9 mouse cellular contexts compared by ENCODE assay signal in genomic region chr1:134095033-134095612, GRCm38 (mm10). TPM values are rescaled to one million over a fixed set of nuclear protein-coding genes. Genes with fewer than 3 reads are reported as not detected.
DNase-seq lines count a peak whose midpoint lies in the region; ATAC-seq lines count a peak whose summit lies in the region.
"Had no signal": no experiment of that assay in that cellular context is flagged by ENCODE, and none has a peak within 500 bp of the region (broad histone marks: within the 10 kb centered on the region; RNA-seq: fewer than 3 reads in every experiment).

No protein-coding gene starts in this region.

- H3K4me3 ChIP-seq in liver, embryonic 12.5 days = no peak overlapping the region
- H3K4me3 ChIP-seq in liver, embryonic 11.5 days (ENCODE audit: low read depth, low read length) = no peak overlapping the region
- H3K4me3 ChIP-seq in embryonic facial prominence, embryonic 14.5 days (ENCODE audit: low read depth, low read length) = no peak overlapping the region
- H3K4me3 ChIP-seq in macrophage (ENCODE audit: inconsistent target) = no peak overlapping the region
- H3K4me3 ChIP-seq in intestine, embryonic 15.5 days (replicated peaks) = no peak overlapping the region

- no peak for ATAC-seq in liver, embryonic 12.5 days
- ATAC-seq in liver, embryonic 11.5 days (replicated peaks; ENCODE audit: low FRiP score) = no peak
- no peak for ATAC-seq in embryonic facial prominence, embryonic 14.5 days (ENCODE audit: low read depth)
- no peak for ATAC-seq in erythroid progenitor cell, adult 5-6 weeks (replicated peaks; ENCODE audit: low FRiP score, poor library complexity, severe bottlenecking)
- no peak for ATAC-seq in intestine, embryonic 15.5 days

- WGBS in liver, embryonic 12.5 days (ENCODE audit: insufficient replicate concordance) = 29% methylated on average over 7 of the region's 7 CpGs
- 40% methylated on average over 7 of the region's 7 CpGs for WGBS in liver, embryonic 11.5 days
- WGBS in embryonic facial prominence, embryonic 14.5 days = 64% methylated on average over 6 of the region's 7 CpGs
- 7% methylated on average over 7 of the region's 7 CpGs for whole genome bisulfite sequencing in macrophage (ENCODE audit: missing documents)
- WGBS in intestine, embryonic 15.5 days = 65% methylated on average over 7 of the region's 7 CpGs

- no peak overlapping the region for H3K4me2 ChIP-seq in liver, embryonic 12.5 days
- no peak overlapping the region for H3K4me2 ChIP-seq in liver, embryonic 11.5 days
- no peak overlapping the region for H3K4me2 ChIP-seq in embryonic facial prominence, embryonic 14.5 days (ENCODE audit: low read depth, low read length)
- H3K4me2 ChIP-seq in intestine, embryonic 15.5 days (replicated peaks) = no peak overlapping the region

- DNase-seq in cerebellum, adult 9-11 months = peak; percentile 38
- DNase-seq in cerebellum, postnatal 36 days = no peak
- DNase-seq in liver, embryonic 11.5 days (ENCODE audit: low spot score) = no peak
- DNase-seq in embryonic facial prominence, embryonic 14.5 days (ENCODE audit: low spot score) = no peak

- no peak overlapping the region for H3K9ac ChIP-seq in liver, embryonic 12.5 days
- no peak overlapping the region; the same call in 1 of the 2 replicates for H3K9ac ChIP-seq in liver, embryonic 11.5 days (ENCODE audit: low read depth, low read length)
- 0 out of 2 replicates have a peak overlapping the region, but pooled peaks have one; percentile 22 for H3K9ac ChIP-seq in embryonic facial prominence, embryonic 14.5 days (ENCODE audit: low read depth, low read length)
- no peak overlapping the region for H3K9ac ChIP-seq in intestine, embryonic 15.5 days

- 0 out of 2 replicates have a peak, but pooled peaks cover 6% of the 10 kb centered on the region for H3K27me3 ChIP-seq in liver, embryonic 12.5 days (replicated peaks)
- peaks cover 2% of the 10 kb centered on the region; the same call in 1 of the 2 replicates for H3K27me3 ChIP-seq in liver, embryonic 11.5 days (replicated peaks; ENCODE audit: control insufficient read depth, insufficient read depth, low read length)
- no peaks in the 10 kb centered on the region for H3K27me3 ChIP-seq in embryonic facial prominence, embryonic 14.5 days (replicated peaks; ENCODE audit: control insufficient read depth, insufficient read depth, low read length)
- H3K27me3 ChIP-seq in intestine, embryonic 15.5 days (replicated peaks) = no peaks in the 10 kb centered on the region

- H3K9me3 ChIP-seq in liver, embryonic 12.5 days (replicated peaks) = no peaks in the 10 kb centered on the region
- H3K9me3 ChIP-seq in liver, embryonic 11.5 days (ENCODE audit: control insufficient read depth, low read length) = no peaks in the 10 kb centered on the region
- H3K9me3 ChIP-seq in embryonic facial prominence, embryonic 14.5 days (ENCODE audit: control insufficient read depth, low read length) = no peaks in the 10 kb centered on the region
- H3K9me3 ChIP-seq in intestine, embryonic 15.5 days = no peaks in the 10 kb centered on the region

- peak overlapping the region; percentile 28 for H3K27ac ChIP-seq in liver, embryonic 12.5 days
- H3K27ac ChIP-seq in liver, embryonic 11.5 days (ENCODE audit: low read depth, low read length) = no peak overlapping the region
- no peak overlapping the region for H3K27ac ChIP-seq in embryonic facial prominence, embryonic 14.5 days (replicated peaks; ENCODE audit: low read depth, low read length)
- H3K27ac ChIP-seq in macrophage = peak overlapping the region; percentile 96
- H3K27ac ChIP-seq in intestine, embryonic 15.5 days = no peak overlapping the region; the same call in 1 of the 2 replicates

- H3K4me1 ChIP-seq in liver, embryonic 12.5 days = peaks cover 89% of the 10 kb centered on the region
- H3K4me1 ChIP-seq in liver, embryonic 11.5 days (replicated peaks; ENCODE audit: control insufficient read depth, insufficient read depth, low read length) = peaks cover 51% of the 10 kb centered on the region
- peaks cover 59% of the 10 kb centered on the region for H3K4me1 ChIP-seq in embryonic facial prominence, embryonic 14.5 days (ENCODE audit: control insufficient read depth, insufficient read depth, low read length)
- peaks cover 67% of the 10 kb centered on the region for H3K4me1 ChIP-seq in intestine, embryonic 15.5 days (replicated peaks)

- H3K79me2 ChIP-seq in macrophage (ENCODE audit: inconsistent target) = no peaks in the 10 kb centered on the region

- H3K36me3 ChIP-seq in liver, embryonic 12.5 days = no peaks in the 10 kb centered on the region
- no peaks in the 10 kb centered on the region for H3K36me3 ChIP-seq in liver, embryonic 11.5 days (ENCODE audit: control insufficient read depth, insufficient read depth, low read length)
- H3K36me3 ChIP-seq in embryonic facial prominence, embryonic 14.5 days (ENCODE audit: control insufficient read depth, insufficient read depth, low read length) = no peaks in the 10 kb centered on the region
- no peaks in the 10 kb centered on the region for H3K36me3 ChIP-seq in macrophage (ENCODE audit: inconsistent target)
- no peaks in the 10 kb centered on the region for H3K36me3 ChIP-seq in intestine, embryonic 15.5 days

RNA-seq across cellular contexts. Expression of gene Chit1, which starts 15.9 kb away (rescaled TPM):
- polyA plus RNA-seq in liver, embryonic 12.5 days (2016; fragmentation: Nextera tagmentation; extraction: Ambion mirVana) = 0.07 and 0.12 TPM in 2 replicates
- polyA plus RNA-seq in liver, embryonic 11.5 days (2014; fragmentation: Nextera tagmentation; extraction: Ambion mirVana) = not detected in 2 replicates
- polyA plus RNA-seq in embryonic facial prominence, embryonic 14.5 days (2014; fragmentation: Nextera tagmentation; extraction: Ambion mirVana) = 0.18 and 0.43 TPM in 2 replicates
- not detected for total RNA-seq in macrophage (2018; cell fraction: chromatin; rRNA removed)
- total RNA-seq in macrophage (2018; cell fraction: cytosol; rRNA removed) = not detected
- not detected for total RNA-seq in macrophage (2018; cell fraction: nucleus; rRNA removed)
- polyA plus RNA-seq in macrophage (2018) = not detected in 3 replicates
- 1.1 and 4.2 TPM in 2 replicates for total RNA-seq in erythroid progenitor cell, adult 5-6 weeks (2015; ENCODE audit: low replicate concordance)
- not detected in 2 replicates for total RNA-seq in erythroid progenitor cell, adult 5-6 weeks (2017; ENCODE audit: low replicate concordance)
- not detected in 2 replicates for polyA plus RNA-seq in intestine, embryonic 15.5 days (2015; fragmentation: Nextera tagmentation; extraction: Ambion mirVana)
- polyA plus RNA-seq: intestine, embryonic 14.5 days had no signal

RNA-seq across cellular contexts. Expression of gene Btg2, which starts 16.2 kb away (rescaled TPM):
- polyA plus RNA-seq in liver, embryonic 12.5 days (2016; fragmentation: Nextera tagmentation; extraction: Ambion mirVana) = 78.2 and 80.8 TPM in 2 replicates
- 38.6 and 39.9 TPM in 2 replicates for polyA plus RNA-seq in liver, embryonic 11.5 days (2014; fragmentation: Nextera tagmentation; extraction: Ambion mirVana)
- polyA plus RNA-seq in embryonic facial prominence, embryonic 14.5 days (2014; fragmentation: Nextera tagmentation; extraction: Ambion mirVana) = 37.9 and 41.3 TPM in 2 replicates
- total RNA-seq in macrophage (2018; cell fraction: chromatin; rRNA removed) = 100 to 1,000 TPM in 8 of 26 experiments, 10 to 100 TPM in 17, 1 to 10 TPM in 1; 3.8 to 604 (median 54.5) TPM
- total RNA-seq in macrophage (2018; cell fraction: cytosol; rRNA removed) = 100 to 1,000 TPM in 15 of 26 experiments, 10 to 100 TPM in 10, 1 to 10 TPM in 1; 9.1 to 625 (median 124) TPM
- 1,000 to 10,000 TPM in 1 of 26 experiments, 100 to 1,000 TPM in 16, 10 to 100 TPM in 9; 15.8 to 1,019 (median 166) TPM for total RNA-seq in macrophage (2018; cell fraction: nucleus; rRNA removed)
- 3.9 to 21.4 TPM (median 6.0 TPM) in 3 replicates for polyA plus RNA-seq in macrophage (2018)
- total RNA-seq in erythroid progenitor cell, adult 5-6 weeks (2015; ENCODE audit: low replicate concordance) = 156 and 184 TPM in 2 replicates
- 261 and 289 TPM in 2 replicates for total RNA-seq in erythroid progenitor cell, adult 5-6 weeks (2017; ENCODE audit: low replicate concordance)
- polyA plus RNA-seq in intestine, embryonic 15.5 days (2015; fragmentation: Nextera tagmentation; extraction: Ambion mirVana) = 41.0 and 41.3 TPM in 2 replicates

RNA-seq across cellular contexts. Expression of gene Fmod, which starts 58.1 kb away (rescaled TPM):
- 2.6 and 3.1 TPM in 2 replicates for polyA plus RNA-seq in liver, embryonic 12.5 days (2016; fragmentation: Nextera tagmentation; extraction: Ambion mirVana)
- 2.7 and 3.9 TPM in 2 replicates for polyA plus RNA-seq in liver, embryonic 11.5 days (2014; fragmentation: Nextera tagmentation; extraction: Ambion mirVana)
- polyA plus RNA-seq in embryonic facial prominence, embryonic 14.5 days (2014; fragmentation: Nextera tagmentation; extraction: Ambion mirVana) = 40.8 and 44.2 TPM in 2 replicates
- total RNA-seq in macrophage (2018; cell fraction: chromatin; rRNA removed) = 1 to 10 TPM in 1 of 26 experiments, under 1 TPM in 1, not detected in 24; 0.16 to 9.7 TPM
- not detected for total RNA-seq in macrophage (2018; cell fraction: cytosol; rRNA removed)
- 1 to 10 TPM in 1 of 26 experiments, not detected in 25; 1.2 TPM for total RNA-seq in macrophage (2018; cell fraction: nucleus; rRNA removed)
- not detected in 3 replicates for polyA plus RNA-seq in macrophage (2018)
- total RNA-seq in erythroid progenitor cell, adult 5-6 weeks (2015; ENCODE audit: low replicate concordance) = not detected in 2 replicates
- not detected in 2 replicates for total RNA-seq in erythroid progenitor cell, adult 5-6 weeks (2017; ENCODE audit: low replicate concordance)
- 8.5 and 9.2 TPM in 2 replicates for polyA plus RNA-seq in intestine, embryonic 15.5 days (2015; fragmentation: Nextera tagmentation; extraction: Ambion mirVana)

Comparison
In these comparisons a context has a peak if more than half of its experiments do, and no peak if none do; other contexts are left out.
1. H3K27ac ChIP-seq: peak in liver, embryonic 12.5 days (single experiment) and macrophage (single experiment); none in liver, embryonic 11.5 days (single experiment), embryonic facial prominence, embryonic 14.5 days (single experiment) and intestine, embryonic 15.5 days (single experiment).